Mouse (Mus musculus): ENCODE data around the gene Gtf2a1.
"Not testable (repeated sequence)": the region's sequence is repeated elsewhere in the genome, so short reads cannot be mapped to it uniquely, and the experiment has no call there.

Gene Gtf2a1

GRCm38 (mm10) chr12:91589847-91590690 lies at the start of gene Gtf2a1:
Gtf2a1 (minus strand) TSS chr12:91590487.
- peak; percentile 95 for DNase-seq

GRCm38 (mm10) chr12:91638351-91638750 lies 48.1 kb upstream of the Gtf2a1 start:
- peak; percentile 58 for DNase-seq

GRCm38 (mm10) chr12:91637136-91637909 lies 47.0 kb upstream of the Gtf2a1 start:
- DNase-seq, result peak; percentile 45

- no peak for DNase-seq
Observed at GRCm38 (mm10) chr12:91626482-91626881, 36.2 kb upstream of the Gtf2a1 start.

- peak; percentile 54 for DNase-seq
Observed at GRCm38 (mm10) chr12:91625013-91625412, 34.7 kb upstream of the Gtf2a1 start.

GRCm38 (mm10) chr12:91609425-91609824 lies 19.1 kb upstream of the Gtf2a1 start:
- DNase-seq, result peak; percentile 39

- no peak for DNase-seq
Observed at GRCm38 (mm10) chr12:91607678-91608077, 17.4 kb upstream of the Gtf2a1 start.

GRCm38 (mm10) chr12:91606651-91607050 lies 16.4 kb upstream of the Gtf2a1 start:
- DNase-seq, result no peak

GRCm38 (mm10) chr12:91604600-91604999 lies 14.3 kb upstream of the Gtf2a1 start:
- no peak for DNase-seq

- DNase-seq, result no peak
Observed at GRCm38 (mm10) chr12:91592128-91592527, 1.8 kb upstream of the Gtf2a1 start.

- DNase-seq, result no peak
Observed at GRCm38 (mm10) chr12:91591191-91591590, 904 bp upstream of the Gtf2a1 start.

- DNase-seq, result peak; percentile 45
Observed at GRCm38 (mm10) chr12:91590716-91591115, 429 bp upstream of the Gtf2a1 start.

- no peak for DNase-seq
Observed at GRCm38 (mm10) chr12:91589542-91589846, 793 bp downstream of the Gtf2a1 start.

- DNase-seq, result peak; percentile 50
Observed at GRCm38 (mm10) chr12:91588670-91589541, 1.4 kb downstream of the Gtf2a1 start.

GRCm38 (mm10) chr12:91588176-91588669 lies 2.1 kb downstream of the Gtf2a1 start:
- DNase-seq, result peak; percentile 93

- DNase-seq, result peak; percentile 17
Observed at GRCm38 (mm10) chr12:91587491-91588033, 2.7 kb downstream of the Gtf2a1 start.

GRCm38 (mm10) chr12:91587077-91587476 lies 3.2 kb downstream of the Gtf2a1 start:
- DNase-seq, result no peak

- DNase-seq, result not testable (repeated sequence)
Observed at GRCm38 (mm10) chr12:91585815-91586214, 4.5 kb downstream of the Gtf2a1 start.

GRCm38 (mm10) chr12:91585206-91585605 lies 5.1 kb downstream of the Gtf2a1 start:
- DNase-seq, result no peak

GRCm38 (mm10) chr12:91583409-91583808 lies 6.9 kb downstream of the Gtf2a1 start:
- DNase-seq, result no peak

GRCm38 (mm10) chr12:91582362-91583002 lies 7.8 kb downstream of the Gtf2a1 start:
- DNase-seq, result no peak
